Mouse (Mus musculus): ENCODE data around the gene Rapgef4.
A peak's percentile ranks its signal among the peaks of the same experiment; 100 is the strongest.

Gene Rapgef4

DNA sequence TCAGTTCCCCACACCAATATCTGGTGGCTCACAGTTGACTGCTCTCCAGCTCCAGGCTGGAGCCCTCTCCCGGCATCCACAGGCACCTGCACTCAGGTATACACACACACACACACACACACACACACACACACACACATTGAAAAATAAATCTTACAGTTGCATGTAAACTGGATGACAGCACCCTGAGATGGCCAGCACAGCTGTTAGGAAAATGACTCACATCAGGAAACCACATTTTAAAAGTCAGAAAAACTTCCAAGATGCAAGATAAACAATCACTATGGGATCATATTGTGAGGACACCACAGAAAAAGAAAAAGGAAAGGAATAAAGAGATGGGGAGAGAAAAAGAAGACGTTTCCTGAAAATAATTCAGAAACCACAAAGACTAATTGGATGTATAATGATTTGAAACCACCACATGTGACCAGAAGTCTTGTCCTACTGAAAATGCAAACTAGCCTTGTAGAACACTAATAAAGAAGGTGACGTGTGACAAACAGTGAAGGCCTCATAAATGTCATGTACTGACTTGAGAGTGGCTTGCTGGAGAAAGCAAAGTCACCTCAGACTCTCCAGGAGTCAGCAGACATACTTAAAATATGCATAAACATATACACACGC lies 297.3 kb downstream of the Rapgef4 start:
- DNase-seq (ENCODE audit: low read depth) = no peak

DNA sequence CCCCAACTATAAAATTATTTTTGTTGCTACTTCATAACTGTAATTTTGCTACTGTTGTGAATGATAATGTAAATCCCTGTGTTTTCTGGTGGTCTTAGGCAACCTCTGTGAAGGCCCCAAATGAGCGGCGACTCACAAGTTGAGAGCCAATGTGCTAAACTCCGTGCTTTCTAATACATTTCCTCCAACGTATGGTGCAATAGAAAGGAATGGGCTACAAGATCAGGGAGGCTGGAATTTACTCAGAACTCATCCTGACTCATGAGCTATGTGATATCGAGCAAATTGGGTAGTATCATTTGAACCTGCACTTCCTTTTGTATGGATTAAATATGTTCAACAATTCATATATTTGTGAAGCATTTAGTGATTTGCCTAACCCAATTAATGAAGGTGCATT lies 299.5 kb downstream of the Rapgef4 start:
- DNase-seq (ENCODE audit: low read depth) = no peak

DNA sequence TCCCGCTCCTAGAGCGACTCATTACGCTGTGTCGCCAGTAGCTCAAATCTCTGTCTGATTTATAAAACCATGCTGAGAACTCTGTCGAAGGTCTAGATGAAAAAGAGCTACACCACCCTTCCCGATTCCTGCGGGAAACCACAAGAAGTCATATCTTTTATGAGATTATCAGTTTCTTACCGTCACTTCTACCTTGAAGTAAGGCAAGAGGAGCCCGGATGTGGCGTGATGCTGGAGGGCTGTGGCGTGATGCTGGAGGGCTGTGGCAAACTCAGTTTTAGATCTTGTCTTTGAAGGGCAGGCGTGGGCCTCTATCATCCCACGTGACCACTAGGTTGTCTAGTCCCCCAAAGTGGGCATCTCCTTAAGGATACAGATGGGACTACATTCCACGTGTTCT lies 300.9 kb downstream of the Rapgef4 start:
- DNase-seq (ENCODE audit: low read depth) = peak; percentile 82

DNA sequence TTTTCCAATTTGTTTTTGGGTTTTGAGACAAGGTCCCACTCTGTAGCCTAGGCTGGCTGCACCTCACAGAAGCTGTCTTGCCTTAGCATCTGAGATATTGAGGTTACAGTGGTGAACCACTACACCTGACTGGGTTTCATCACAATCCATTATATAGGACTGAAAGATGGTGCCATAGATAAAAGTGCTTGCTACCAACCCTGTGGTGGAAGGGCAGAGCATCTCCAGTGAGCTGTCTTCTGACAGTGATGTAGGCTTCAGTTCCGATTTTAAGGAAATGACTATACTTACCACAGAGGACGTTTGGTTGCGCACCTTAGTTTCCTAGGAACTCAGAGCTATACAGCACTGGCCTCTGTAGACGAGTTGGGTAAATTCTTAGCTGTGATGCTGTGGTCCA lies 301.7 kb downstream of the Rapgef4 start:
- DNase-seq (ENCODE audit: low read depth) = peak; percentile 76

DNA sequence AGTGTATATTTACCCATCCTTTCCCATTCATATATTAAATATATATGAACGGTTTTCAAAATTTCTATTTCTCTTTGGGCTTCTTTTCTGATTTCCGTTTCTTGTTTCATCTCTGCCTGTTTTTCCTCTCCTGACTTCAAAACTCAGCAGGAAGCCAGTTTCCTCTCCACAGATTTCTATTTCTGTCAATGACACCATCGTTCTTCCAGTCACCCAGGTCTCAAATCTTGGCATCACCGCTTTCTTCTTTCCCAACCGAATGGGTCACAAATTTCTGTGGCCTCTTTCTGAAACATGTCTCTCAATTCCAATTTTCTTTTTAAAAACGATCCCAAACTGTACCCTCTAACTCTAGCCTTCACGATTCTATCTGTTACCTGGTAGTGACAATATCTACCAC lies 303.6 kb downstream of the Rapgef4 start:
- no peak for DNase-seq (ENCODE audit: low read depth)

DNA sequence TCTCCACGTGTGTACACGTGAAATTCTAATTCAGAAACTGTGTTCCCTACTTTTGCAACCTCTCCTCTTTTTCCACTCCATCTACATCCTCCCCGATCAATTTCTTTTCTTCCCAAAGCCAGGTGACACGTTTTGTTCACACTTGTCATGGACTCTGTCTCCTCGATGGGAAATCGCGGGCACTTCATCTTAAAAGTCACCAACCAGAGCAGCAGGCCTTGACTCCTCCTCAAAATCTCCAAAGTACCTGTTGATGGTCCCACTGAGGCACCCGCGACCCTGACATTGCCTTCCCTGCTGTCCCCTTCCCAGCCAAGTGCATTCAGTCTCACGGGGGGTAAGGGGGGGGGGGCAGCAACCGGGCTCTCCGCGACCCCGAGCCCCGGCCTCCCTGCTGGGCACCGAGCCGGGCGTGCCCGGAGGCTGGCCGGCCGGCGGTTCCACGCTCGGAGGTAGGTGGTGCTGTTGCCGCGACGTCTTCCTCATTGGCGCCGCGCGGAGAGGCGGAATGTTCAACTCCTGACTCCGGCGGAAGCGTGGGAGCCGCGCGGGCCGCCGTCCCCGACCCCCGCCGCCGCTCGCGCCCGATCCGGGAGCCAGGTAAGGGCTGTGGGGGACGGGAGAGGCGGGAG lies 304.3 kb downstream of the Rapgef4 start, which contains the start of gene Map3k20:
Gene Map3k20 (plus strand): TSS at position 382 of the 632 bp plus-strand sequence.
- peak; percentile 54 for DNase-seq (ENCODE audit: low read depth)

DNA sequence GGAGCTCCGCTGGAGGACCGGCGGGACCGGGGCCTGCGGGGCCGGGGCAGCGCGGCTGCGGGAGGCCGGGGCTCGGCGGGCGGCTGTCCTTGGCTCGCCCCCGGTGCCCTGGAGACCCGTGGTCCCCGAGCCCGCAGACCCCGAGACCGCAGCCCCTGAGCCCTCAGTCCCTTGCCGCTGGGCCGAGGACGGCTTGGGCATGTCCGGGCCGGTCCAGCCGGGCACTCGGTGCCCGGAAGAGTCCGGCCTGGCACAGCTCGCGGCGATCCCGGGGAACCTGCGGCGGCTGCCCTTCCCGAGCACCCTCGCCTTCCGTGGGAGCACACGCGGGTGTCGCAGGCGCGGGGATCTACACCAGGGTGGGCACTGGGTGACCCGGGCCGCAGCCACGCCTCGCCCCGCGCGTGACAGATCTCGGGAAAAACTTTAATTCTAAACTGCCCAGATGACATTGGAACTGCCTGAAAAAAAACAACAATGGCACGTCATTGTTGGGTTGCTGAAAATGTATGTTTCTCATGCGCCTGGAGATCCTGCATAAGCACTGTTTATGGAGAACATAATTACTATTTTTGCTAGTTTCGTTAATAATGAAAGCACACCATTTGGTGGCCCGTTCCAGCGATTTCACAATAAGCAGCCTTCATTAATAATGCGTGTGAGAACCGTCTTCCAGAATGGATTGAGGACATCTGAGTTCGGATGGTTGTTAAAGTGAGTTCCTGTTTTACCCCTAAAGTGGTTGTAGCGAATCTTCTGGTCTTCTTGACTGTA lies 305.0 kb downstream of the Rapgef4 start:
- peak; percentile 33 for DNase-seq (ENCODE audit: low read depth)

DNA sequence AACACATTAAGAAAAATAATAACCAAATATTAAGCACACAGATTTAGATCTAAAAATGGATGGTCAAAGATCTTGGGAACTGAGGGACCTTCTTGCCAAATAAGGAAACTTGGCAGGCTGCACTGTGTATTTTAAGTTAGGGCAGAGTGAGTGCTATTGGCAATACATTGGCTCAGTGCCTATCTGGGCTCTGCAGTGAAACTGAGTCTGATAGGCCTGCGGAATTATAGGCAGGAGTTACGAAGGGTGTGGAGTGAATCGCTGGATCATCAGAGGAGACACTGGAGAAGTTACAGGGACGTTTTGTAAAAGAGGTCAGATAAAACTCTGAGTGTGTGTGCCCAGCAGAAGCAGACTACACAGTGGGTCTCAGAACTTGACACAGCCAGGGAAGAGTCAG lies 306.1 kb downstream of the Rapgef4 start:
- DNase-seq (ENCODE audit: low read depth) = no peak

DNA sequence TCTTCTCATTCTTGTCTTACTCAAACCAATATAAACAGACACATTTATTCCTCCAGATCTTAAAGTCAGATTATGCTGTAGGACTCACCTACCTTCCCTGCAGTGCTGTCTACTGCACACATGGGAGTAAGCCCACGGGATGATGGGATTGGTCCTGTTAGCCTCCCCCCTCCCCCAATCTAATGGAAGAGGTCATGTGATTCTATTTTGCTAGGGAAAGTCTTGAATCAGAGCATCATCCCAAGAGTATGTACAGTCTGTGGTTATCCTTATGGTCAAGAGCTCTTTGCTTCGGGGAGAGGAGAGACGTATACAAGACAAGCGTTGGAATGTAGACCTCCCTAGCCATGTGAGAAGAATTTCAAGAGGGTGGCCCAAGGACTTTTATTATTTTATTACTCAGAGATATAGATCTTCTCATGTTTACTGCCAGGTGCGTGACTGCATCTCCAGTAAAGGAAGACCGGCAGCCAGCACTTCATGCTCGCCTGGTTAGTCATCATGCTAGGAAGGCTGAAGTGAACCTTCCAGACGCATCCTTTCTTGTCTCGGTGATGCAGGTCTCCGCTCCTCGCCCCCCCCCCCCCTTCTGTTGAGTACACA lies 308.0 kb downstream of the Rapgef4 start:
- DNase-seq (ENCODE audit: low read depth) = no peak

DNA sequence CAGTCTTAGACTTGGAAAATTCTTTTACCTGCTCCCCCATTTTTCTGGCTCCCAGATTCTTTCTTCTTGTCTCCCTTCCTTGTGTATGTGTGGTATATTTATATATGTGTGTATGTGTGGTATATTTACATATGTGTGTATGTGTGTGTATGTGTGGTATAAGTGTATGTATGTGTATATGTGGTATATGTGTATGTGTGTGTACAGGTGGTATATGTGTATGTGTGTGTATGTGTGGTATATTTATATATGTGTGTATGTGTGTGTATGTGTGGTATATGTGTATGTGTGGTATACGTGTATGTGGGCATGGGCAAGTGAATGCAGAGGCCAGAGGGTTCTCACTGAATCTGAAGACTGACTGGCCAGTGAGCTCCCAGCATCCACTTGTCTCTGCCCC lies 310.1 kb downstream of the Rapgef4 start:
- DNase-seq (ENCODE audit: low read depth) = no peak

DNA sequence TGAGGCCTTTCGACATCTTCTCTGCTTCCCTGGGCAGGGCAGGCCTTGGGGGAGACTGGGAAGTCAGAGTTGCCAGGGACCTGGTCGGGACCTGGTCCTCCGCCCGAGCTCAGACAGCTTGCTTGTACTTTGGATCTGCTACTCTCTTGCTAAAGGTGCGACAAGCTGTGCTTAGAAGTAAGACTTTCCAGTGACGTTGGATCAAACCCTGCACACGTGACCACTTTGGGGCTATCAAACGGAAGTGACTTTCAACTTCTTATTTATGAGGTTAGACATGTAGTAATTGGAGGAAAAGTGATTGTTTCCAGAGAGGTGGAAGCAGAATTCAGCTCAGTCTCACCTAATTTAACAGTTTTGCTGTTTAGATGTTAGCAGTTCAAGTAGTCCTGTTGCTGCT lies 311.5 kb downstream of the Rapgef4 start:
- DNase-seq (ENCODE audit: low read depth) = peak; percentile 25

DNA sequence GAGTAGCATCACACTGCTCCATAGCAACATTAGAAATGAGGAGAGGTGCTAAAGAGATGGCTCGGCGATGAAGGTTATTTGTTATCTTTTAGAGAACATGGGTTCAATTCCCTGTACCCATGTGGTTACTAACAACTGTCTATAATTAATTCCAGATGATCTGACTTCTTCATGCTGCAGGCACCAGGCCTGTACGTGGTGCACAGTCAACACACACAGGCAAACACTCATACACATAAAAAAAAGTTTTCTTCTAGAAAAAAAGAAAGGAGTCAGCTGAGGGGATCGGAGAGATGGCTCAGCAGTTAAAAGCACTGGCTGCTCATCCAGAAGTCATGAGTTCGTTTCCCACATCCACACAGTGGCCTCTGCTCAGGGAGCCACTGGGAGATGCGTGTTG lies 314.0 kb downstream of the Rapgef4 start:
- DNase-seq (ENCODE audit: low read depth) = no peak

DNA sequence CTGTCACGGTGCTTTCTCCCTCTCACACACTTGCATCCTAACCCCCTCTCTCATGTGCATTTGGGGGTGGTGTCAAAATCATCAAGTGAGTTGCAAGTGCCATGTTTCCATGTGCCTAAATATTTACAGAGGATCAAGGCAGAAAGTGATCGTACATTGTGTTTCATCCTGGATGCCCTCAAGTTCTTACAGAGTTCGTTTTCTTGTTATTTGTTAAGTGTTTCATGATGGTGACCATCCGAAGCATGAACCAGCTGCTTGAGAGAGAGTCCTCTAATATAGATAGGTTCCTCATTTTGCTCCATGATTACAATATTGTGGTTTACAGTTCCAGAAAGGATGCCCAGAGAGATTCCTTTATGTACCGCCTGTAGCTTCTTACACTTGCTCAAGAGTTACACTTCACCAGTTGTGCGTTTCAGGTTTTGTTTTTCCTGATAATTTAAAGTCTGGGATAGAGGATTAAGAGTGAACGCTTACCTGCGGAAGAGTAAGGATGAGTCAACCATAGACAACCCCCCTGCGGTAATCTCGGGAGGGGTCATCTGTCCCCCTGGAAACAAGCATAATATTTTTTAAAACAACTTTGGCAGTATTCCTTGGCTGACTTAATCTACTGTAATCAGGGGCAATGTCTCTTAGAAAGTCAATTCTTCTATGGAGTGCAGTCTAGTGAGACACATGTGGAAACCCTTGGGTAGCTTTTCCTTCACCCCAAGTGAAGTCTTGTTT lies 316.1 kb downstream of the Rapgef4 start:
- DNase-seq (ENCODE audit: low read depth) = no peak

DNA sequence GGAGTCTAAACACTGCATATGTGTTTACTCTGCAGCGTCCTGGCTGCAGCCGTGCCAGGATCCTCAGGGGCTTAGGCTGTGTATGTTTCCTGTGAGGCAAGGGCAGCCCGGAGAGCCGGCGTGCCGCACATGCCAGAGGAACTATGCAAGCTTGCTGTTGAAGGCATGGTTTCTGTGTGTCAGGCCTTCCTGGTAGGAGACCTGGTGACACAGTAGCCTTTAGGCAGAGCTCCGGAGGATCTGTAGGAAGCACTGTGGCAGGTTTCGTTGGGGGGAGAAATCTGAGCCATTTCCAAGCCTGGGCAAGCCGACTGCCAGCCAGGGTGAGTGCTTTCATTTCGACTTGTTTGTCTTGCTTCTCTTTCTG lies 316.7 kb downstream of the Rapgef4 start:
- no peak for DNase-seq (ENCODE audit: low read depth)

DNA sequence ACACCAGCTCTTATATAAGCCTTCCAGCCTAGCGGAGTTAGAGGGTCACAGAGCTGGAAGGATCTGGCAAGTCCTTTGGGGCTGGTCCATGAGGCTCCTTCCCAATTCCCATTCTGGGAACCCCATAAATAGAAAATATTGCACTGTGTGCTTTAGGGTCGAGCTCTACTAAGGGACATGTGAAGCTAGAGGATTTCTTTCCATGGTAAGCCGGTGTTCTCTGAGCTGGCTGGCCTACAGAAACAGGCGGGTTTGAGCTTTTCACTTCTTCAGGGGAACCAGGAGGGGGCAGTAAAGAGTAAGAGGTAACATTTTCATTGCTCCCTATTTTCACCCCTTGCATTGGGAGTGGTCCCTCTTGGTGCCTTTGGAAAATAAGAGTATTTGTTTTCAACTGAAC lies 317.4 kb downstream of the Rapgef4 start:
- DNase-seq (ENCODE audit: low read depth) = peak; percentile 55

DNA sequence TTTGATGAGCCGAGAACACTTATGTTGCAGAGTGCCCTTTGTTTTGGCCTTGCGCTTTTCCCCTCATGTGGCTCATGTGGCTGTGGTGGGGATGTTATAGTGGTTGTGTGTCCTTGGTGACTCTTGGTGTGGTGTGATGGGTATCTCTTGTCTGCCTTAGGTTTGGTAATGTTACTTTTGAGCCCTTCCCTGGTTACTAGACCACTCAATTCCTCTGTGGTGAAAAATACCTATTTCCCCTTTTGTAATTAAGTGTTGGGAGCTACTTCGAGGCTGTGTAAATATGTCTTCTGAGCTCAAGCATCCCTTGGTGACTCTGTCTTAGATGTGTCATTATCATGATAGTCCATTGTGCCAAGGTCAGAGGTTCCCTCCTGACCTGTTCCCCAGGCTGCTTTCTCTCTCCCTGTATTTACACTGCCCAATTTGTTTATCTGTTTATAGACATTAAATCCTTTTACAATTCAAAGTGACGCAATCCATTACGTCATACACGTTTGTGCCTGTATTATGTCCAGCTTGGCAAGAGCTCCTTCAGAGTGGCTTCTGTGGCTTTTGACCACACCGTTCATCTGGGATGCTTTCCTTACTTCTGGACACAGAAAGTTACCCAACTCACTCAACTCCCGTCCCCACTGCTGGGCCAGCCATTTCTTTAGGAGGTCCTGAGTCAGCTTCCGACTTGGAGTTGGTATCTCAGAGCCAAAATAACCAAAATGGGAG lies 320.3 kb downstream of the Rapgef4 start:
- DNase-seq (ENCODE audit: low read depth) = no peak

DNA sequence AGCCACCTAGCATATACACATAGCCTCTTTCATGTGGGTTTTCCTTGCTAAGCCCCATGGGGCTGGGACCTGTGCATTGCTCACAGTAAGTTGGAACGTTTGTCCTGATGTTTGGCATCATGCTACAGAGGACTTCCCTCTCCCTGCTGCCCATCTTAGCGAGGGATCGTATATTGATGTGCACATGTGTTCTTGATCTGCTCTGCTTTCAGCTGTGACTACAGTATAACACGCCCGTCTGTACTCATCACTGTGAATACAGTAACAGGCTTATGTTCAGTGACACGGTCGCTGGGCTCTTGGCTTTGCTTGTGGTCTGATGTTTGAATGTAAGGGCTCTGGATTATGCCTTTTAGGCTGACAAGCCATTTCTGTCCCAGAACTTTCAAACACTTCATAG lies 324.7 kb downstream of the Rapgef4 start:
- no peak for DNase-seq (ENCODE audit: low read depth)
